Mouse (Mus musculus) thymus, adult 18-20 months (tissue): Measurements from ENCODE around the gene Iapp.
A peak's percentile ranks its signal among the peaks of the same experiment; 100 is the strongest.
"Not testable (repeated sequence)": the region's sequence is repeated elsewhere in the genome, so short reads cannot be mapped to it uniquely, and the experiment has no call there.

Experiments used
- DNase-seq, 2 experiments: peaks; one replicate each; pipeline ENCODE4 v3.0.0; 2022; ENCODE audit warnings: mixed read lengths in 2 of 2

The Iapp gene

DNA sequence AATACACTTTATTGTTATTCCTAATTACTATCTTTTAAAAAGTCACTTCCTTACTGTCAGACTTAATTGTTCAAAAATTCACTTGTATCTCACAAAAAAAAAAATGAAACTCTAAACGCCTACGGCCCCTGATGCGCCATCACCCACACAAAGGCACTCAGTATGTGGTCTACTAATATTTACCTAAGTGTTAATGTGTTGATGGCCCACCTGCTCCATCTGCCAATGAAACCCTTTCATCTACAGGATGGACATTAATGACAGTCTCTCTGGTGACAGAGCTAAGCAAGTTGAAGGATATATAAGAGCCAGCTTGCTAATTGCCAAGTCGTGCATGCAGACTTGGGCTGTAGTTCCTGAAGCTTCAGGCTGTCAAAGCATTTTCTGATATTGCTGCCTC is at the start of gene Iapp:
Iapp (plus strand) TSS at position 326 of the 400 bp plus-strand sequence.
- no peak for DNase-seq

DNA sequence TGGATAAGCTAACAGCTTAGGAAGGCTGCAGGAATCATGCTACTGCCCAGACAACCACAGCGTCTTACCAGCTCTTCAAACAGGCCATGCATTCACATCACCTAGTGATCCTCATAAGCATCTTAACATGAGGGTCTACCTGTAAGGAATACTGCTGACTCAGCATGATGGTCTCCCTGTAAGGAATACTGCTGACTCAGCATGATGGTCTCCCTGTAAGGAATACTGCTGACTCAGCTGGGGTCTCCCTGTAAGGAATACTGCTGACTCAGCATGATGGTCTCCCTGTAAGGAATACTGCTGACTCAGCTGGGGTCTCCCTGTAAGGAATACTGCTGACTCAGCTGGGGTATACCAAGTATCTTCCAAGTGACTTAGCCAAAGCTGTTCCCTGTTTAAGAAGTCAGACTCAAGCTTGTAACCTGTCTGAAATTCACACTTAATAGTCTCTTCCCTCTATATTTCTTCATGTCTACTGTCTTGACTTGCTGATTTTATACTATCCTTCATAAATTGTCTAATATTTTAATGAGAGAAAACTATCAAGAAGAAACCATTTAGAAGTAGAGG is 47.4 kb upstream of the Iapp start:
- DNase-seq, result not testable (repeated sequence)

DNA sequence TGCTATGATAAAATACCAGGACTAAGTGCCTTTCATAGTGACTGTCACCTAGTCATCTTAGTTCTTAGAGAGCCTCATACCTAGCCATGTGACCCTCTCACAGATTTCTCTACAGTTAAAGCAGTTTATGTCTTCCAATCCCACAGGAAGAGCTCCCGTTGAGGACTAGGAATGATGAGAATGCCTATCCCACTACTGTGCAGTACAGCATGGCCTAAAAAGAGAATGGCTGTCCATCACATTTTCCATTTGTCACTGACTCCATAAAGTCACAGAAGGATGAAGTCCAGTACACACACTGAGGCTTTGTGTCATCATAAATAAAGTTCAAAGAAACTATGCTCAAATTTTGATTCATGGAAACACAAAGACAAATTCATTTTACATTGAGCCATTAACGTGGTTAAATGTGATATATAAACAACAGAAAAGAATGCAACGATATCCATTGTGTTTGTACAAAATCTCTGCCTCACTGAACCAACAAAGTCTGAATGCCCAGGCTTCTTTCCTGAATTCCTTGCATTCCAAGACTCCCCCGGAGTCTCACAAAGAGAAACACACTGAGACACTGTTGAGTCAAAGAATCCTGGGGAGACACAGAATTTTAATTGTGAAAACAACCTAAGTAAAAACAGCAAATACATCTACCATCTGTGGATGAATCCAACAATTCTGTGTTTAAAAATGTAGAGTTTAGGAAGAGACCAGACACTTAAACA is 22.3 kb upstream of the Iapp start:
- DNase-seq, result no peak

DNA sequence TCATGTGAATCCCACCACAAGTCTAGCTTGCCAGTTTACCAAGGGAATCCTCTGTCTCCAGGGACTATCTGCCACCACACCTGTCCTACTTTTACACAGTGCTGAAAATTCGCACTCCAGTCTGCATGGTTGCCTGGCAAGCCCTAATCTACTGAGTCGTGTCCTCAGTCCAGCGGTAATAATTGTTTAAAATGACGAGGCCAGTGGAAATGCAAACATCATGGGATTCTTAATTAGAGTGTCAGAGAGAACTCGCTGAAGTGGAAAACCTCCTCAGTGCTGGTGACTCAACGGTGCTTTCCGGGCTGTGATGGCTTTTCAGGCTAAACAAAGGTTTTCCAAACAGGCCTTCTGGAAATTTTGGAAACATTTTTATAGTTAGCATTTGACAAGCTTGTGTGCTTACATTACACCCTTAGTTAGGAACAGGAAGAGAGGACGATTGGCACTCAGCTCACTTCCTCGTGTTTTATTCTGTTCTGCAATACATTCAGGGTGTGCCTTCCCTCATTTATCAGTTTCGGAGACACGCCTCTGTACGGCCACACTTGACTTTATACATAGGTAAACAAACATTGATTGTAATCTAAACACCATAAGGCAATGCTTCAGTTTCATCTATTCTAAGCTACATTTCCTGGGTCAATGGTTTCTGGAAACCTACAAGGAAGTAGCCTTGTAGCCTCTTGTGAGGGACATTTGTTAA is 8.7 kb upstream of the Iapp start:
- DNase-seq, result no peak

DNA sequence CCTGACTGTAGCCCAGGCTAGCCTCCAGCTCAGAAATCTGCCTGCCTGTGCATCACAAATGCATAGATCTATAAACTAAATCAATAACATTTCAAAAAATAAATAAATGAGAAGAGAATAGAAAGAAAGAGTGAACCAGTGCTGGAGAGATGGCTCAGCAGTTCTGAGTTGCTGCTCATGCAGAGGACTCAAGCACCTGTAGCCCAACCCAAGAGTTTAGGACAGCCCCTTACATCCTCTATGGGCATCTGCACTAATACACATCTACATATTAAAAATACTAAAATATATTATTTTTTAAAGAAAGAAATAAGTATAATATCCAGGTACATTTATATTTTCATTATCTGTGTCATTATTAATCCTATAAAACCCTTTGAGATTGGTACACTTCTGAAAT is 6.9 kb downstream of the Iapp start:
- no peak for DNase-seq

DNA sequence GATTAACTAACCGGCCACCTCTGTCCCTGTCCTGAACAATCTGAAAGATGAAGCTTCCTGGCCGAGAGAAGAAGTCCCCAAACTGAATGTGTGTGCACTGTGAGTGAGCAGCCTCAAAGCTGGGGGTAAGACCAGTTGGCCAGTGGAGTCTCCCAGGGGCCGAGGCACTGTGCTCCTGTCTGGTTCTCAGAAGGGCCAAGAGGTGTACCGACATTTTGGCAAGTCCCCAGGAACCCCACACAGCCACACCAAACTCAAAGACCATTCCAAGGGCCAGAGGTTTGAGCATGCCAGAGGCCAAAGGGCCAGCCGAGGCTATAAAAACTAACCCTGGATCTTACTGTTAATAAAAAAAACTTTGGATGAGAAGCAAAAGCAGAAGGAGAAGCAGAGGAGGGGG is 16.1 kb downstream of the Iapp start:
- DNase-seq, result no peak

DNA sequence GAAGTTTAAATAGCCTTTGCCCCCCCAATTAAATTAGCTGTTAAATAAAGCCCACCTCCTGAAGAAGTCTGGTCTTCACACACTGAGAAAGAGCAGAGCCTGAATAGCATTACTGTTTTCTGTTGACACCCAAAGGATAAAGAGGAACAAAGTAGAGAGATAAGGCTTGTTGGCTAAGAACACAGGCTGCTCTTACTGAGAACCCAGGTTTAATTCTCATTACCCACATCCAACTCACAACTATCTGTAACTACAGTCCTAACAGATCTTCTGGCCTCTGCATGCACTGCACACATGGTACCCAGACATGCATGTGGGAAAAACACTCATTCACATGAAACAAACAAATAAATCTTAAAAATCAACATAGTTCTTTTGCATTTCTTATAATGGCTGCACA is 18.9 kb downstream of the Iapp start:
- DNase-seq, result no peak

DNA sequence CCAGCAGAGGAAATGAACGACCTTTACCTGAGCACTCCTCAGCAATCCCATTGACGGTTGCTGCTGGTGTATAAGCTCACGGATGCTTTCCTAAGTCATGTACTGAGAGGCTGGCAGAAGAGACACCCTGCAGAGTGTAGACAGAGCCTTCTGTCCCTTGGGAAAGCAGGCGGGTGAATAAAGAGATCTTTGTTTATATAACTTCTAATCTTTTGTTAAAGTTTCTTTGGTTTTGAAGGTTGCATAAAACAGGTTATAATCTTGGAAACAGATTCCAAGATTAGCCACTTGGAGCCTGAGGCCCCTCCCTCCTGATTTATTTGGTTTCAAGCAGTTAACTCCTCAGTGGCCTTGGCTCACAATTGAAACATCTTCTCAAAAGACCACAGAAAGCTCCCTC is 24.7 kb downstream of the Iapp start, which contains the start of gene Slco1a5:
Slco1a5 (minus strand) TSS at position 101 of the 400 bp plus-strand sequence.
- DNase-seq, result no peak

DNA sequence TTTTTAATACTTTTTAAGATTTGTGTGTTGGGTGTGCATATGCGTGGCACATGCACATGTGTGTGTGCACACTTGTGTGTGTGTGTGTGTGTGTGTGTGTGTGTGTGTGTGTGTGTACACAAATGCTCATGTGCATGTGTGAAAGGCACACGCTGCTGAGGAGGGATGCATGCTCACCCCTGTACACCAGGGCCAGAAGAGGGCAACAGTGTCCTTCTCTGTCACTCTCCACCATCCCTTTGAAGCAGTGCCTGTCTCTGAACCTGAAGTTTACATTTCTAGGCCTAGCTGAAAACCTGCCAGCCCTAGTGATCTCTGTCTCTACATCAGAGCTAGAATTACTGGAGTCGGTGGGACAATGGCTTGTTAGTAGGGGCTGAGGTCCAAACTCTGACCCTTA is 28.4 kb downstream of the Iapp start:
- DNase-seq, result no peak

DNA sequence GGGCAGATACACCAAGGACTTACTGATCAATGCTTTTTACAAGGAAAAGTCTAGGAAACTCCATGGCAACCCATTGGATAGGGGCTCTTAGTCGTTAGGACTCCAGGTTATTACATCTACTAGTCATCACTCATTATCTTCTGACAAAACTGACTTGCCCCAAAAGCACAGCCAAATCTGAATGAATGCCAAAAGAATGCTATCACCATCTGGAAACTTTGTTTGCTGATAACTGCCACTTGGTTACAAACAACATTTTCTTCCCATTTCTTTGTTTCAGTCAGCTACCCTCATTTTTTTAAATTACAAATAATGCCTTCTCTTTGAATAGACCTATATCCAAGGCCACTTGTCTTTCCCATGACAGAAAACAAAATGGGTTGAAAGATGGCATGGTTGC is 31.0 kb downstream of the Iapp start:
- no peak for DNase-seq

DNA sequence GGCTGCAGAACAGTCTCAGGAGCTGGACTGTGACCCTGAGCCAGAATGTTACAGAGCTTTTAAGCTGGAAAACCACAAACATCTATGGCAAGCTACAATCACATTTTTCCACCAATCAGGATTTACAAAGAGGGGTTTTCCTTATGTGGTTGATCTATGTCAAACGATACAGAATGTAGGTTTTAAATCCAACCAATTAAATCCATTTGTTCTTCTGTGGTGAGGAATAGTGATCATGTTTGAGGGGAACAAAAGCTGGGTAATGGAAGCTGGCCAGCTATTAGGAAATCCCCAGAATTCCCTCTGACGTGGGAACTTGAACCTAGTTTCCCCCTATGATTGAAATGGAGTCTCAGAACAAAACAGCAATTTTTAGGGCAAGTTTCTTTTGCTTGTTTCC is 40.7 kb downstream of the Iapp start:
- no peak for DNase-seq

DNA sequence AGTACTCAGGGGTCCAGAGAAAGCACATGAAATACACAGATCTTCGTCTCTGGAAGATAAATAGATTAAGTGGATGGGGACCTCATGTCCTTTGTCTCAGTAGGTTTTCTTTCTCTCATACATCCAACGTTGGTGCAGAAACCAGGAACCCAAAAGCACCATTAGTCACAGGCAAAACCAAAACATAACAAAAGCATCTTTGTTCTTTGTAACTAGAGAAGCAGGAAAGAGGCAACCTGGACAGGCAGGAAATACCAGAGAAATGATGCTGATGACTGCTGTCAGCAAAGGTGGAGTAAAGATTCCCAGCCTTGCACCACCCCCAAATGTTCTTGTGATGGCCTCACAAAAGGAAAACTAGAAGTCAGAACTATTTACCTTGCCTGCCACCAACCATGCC is 41.4 kb downstream of the Iapp start:
- DNase-seq, result no peak

DNA sequence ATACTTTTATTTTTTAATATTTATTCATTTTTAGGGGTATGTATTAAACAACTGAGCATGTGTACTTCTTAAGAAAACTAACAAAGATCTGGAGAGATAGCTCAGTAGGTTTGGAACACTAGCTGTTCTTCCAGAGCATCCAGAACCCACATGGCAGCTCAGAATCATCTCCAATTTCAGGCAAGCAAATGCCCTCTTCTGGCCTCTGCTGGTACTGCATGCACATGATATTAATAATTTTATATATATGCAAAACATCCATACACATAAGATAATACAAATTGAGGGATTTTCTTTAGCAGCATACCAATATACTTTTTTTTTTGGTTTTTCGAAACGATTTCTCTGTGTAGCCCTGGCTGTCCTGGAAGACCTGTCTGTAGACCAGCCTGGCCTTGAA is 45.3 kb downstream of the Iapp start:
- DNase-seq, result no peak

DNA sequence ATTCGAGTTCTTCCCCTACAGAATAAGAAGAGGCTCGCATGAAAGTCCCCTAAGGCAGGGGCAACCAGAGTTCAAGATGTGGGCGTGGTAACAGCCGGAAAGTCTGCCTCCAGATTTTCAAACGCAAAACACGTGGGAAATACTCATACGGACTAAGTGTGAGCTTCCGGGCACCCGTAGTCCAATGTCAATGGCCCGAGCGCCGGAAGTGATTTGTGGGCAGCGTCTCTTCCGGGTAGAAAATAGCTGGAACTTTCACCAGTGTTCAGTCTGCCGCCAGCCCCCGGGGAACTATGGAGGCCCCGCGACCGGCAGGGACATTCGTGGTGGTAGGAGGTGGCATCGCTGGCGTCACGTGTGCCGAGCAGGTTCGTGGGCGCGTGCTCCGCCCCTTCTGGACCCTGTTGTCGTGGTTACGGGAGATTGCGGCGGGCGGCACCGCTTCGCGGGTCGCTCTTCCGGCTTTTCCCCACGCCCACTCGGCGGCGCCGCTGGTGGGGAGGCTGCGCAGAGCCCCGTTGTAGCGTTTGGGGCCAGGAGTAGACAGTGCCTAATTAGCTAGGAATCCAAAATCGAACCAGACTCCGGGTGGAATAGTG is 47.3 kb downstream of the Iapp start, which contains the start of gene Pyroxd1:
Pyroxd1 (plus strand) TSS at position 215 of the 599 bp plus-strand sequence.
- peak; percentile 75 to 83 for DNase-seq

DNA sequence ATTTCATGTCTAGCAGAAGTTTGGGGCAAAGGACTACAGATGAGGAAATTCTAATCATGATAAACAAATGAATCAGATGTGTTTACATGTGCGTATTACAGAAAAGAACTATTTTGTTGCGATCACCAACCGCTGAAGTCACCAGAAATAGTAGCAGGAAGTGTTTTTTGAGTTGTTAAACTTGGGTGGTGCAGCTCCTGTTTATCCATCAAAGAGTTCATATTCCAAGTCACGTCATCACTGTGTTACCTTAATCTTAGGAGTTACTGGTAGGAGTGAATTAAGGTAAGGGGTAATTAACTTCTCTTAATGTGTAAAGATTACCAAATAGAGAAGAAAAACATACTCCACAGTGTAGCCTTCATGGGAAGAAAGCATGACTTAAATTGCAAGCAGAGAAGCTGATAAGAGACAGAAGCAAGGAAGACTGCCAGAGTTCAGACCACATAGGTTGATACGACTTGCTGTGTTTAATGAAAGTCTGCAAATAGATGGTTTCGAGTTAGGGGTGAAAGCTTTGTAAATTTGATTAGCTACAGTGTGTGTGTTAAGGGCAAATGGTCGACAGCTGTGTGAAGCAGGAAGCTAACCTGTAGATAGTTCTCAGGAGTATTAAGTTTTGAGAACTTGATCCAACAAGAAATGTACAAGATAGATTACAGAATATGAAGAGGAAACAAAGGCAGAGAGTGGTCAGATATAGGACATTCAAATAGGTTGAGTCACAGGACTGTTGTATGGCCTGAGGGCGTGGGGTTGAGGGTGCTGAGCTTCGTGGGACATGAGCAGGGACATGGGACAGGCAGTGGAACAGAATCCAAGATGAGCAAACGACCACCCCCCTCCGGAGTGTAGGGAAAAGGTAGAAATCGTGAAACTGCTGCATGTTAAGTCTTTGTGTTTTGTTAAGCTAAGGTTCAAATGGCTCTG is 48.2 kb downstream of the Iapp start:
- no peak for DNase-seq

DNA sequence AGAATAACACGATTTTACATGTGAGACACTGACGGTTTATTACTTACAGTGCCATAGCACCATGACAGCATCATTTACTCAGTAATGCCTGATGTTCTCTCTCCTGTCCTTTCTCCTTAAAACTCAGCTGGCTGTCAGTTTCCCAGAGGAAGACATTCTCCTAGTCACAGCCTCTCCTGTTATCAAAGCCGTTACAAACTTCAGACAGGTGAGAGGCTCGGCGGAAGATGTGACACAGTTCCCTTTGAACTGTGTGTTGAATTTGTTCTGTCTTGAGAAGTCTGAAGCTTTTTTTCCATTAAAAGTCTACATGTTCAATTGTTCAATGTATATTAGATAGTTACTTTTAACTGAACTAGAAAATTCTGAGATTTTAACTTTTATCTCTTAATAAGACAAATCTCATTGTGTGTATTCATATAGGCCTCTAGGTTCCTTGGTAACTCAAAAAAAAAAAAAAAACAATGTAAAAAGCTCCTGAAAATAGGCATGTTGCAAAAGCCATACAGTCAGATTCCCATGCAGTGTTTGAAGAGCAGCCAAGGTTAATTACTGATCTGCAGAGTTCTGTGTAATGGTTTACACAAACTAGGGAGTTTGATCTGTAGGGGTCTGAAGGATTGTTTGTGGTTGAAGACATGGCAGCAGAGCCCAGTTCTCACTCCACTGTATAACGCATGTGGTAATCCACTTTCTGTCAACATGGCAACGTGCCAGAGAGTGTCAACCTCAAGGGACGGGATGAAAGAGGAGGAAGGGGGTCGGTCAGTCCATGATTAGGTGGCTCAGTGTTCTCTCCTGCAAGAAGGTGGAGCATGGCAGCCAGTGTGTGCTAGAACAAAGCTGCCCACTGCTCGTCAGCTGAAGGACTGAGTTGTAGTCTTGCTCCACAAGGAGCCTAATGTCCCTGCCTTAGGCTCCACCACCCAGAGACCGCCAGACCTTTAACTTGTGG is 49.5 kb downstream of the Iapp start:
- no peak for DNase-seq

DNA sequence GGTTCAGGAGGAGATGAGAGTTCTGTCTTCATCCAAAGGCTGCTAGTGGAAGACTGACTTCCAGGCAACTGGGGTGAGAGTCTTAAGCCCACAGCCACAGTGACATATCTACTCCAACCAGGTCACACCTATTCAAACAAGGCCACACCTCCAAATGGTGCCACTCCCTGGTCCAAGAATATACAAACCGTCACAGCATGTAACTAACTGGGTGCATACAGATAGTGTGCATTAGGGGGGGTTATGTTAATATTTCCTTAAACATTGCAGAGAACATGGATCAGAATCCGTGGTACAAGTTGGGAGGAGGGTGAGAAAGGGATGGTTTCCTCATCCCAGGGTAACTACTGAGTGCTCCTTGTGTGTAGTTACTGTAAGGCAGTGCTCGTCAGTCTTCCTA is 53.9 kb downstream of the Iapp start:
- DNase-seq, result not testable (repeated sequence)
